Mouse (Mus musculus): ENCODE measurements around the gene Sun1. TPM values are rescaled to one million over a fixed set of nuclear protein-coding genes. Genes with fewer than 3 reads are reported as not detected.

The Sun1 gene
- total and polyA plus RNA-seq, 3 experiments = 71.3 to 79.0 TPM; not detected in 1

DNA sequence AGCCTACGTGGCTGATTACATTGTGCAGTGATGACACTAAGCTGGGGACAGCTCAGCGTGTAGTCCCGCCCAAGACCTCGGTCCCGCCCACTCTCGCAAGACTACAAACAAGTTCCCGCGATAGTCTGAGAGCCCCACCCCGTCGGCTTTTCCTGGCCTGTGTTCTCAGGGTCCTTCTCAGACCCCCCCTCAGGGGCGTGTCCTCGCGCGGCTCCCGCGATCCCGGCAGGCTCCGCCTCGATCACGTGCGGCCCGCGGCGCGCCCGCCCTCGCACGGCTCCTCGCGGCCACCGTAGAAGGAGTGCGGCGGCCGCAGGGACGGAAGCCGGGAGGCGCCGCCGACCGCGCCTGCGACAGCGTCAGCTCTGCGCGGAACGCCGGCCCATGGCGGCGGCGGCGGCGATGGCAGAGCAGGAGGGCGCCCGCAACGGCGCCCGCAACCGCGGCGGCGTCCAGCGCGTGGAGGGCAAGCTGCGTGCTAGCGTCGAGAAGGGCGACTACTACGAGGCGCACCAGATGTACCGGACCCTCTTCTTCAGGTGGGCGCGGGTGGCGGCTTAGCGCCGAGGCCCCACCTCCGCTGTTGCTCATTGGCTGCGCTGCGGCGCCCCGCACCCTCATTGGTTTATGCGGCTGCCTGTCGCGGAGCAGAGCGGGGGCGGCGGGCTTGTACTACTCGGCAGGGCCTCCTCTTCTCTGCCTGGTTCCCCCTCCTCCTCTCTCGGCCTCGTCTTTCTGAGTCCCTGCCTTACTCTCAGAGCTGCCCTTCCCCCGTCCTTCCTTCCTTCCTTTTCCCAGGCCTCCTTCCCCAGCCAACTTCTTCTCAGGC lies 51.9 kb downstream of the Sun1 start, which contains the start of gene Get4 (continued):
- TF ChIP-seq MYC (IDR thresholded peaks at IDR 0.05; ENCODE audit: low read depth, low read length) (peak; percentile 86), TCF12 (IDR thresholded peaks at IDR 0.05; ENCODE audit: low read depth, low read length) (no peak; the same call in none of the 2 replicates), SIN3A (IDR thresholded peaks at IDR 0.05; ENCODE audit: low read length) (peak; percentile 78; the same call in 1 of the 2 replicates), ELF1 (IDR thresholded peaks at IDR 0.05; ENCODE audit: low read depth, low read length) (peak; percentile 74), BHLHE40 (IDR thresholded peaks at IDR 0.05; ENCODE audit: borderline replicate concordance, low read depth, low read length) (peak; percentile 100), POLR2A (IDR thresholded peaks at IDR 0.05; ENCODE audit: control insufficient read depth in 1 of 2, insufficient read depth in 1 of 2, low read depth in 1 of 2, low read length in 2 of 2, poor library complexity in 1 of 2) (peak; percentile 80 to 83), MAZ (IDR thresholded peaks at IDR 0.05; ENCODE audit: low read depth, low read length) (peak; percentile 93; the same call in 1 of the 2 replicates), RAD21 (IDR thresholded peaks at IDR 0.05; ENCODE audit: low read depth, low read length) (no peak), ZKSCAN1 (IDR thresholded peaks at IDR 0.05; ENCODE audit: low read depth, low read length) (no peak), ETS1 (IDR thresholded peaks at IDR 0.05; ENCODE audit: low read depth, low read length) (peak; percentile 56), KAT2A (conservative IDR thresholded peaks at IDR 0.05; ENCODE audit: low read depth, low read length) (no peak; the same call in 1 of the 2 replicates), MAX (IDR thresholded peaks at IDR 0.05; ENCODE audit: low read length) (peak; percentile 96), GATA1 (IDR thresholded peaks at IDR 0.05; ENCODE audit: low read depth, low read length) (no peak), TBP (IDR thresholded peaks at IDR 0.05; ENCODE audit: low read depth, low read length) (peak; percentile 65), NELFE (IDR thresholded peaks at IDR 0.05; ENCODE audit: low read depth, low read length) (peak; percentile 77), POLR2AphosphoS5 (IDR thresholded peaks at IDR 0.05; ENCODE audit: borderline replicate concordance, low read depth, low read length) (no peak), GABPA (IDR thresholded peaks at IDR 0.05; ENCODE audit: low read depth, low read length) (no peak), MXI1 (IDR thresholded peaks at IDR 0.05; ENCODE audit: low read depth, low read length) (peak; percentile 79), HCFC1 (IDR thresholded peaks at IDR 0.05; ENCODE audit: low read depth, low read length) (peak; percentile 84), TAL1 (IDR thresholded peaks at IDR 0.05; ENCODE audit: low read length) (no peak), ZMIZ1 (IDR thresholded peaks at IDR 0.05; ENCODE audit: low read depth, low read length) (peak; percentile 91), JUND (IDR thresholded peaks at IDR 0.05; ENCODE audit: low read depth, low read length) (no peak), CHD1 (IDR thresholded peaks at IDR 0.05; ENCODE audit: low read depth, low read length) (no peak), NRF1 (IDR thresholded peaks at IDR 0.05; ENCODE audit: insufficient read depth, low read depth, low read length, poor library complexity, severe bottlenecking) (0 out of 2 replicates have a peak, but pooled peaks have one; percentile 36)

Measured in MEL (cell line).